Mouse (Mus musculus) macrophage (primary cell): ENCODE results near the gene Cldn1. TPM values are rescaled to one million over a fixed set of nuclear protein-coding genes. Genes with fewer than 3 reads are reported as not detected.

ENCODE experiments used
- H3K27ac ChIP-seq: fragments of 350-480 bp; formaldehyde crosslinking; 2 replicates; pipeline ENCODE4 v1.9.0; 2021
- H3K36me3 ChIP-seq: fragments of 350-480 bp; formaldehyde crosslinking; 2 replicates; pipeline ENCODE4 v1.9.0; 2021; ENCODE audit errors: inconsistent target
- H3K4me3 ChIP-seq: fragments of 350-480 bp; formaldehyde crosslinking; 2 replicates; pipeline ENCODE4 v1.9.0; 2021; ENCODE audit errors: inconsistent target
- H3K79me2 ChIP-seq: fragments of 350-480 bp; formaldehyde crosslinking; 2 replicates; pipeline ENCODE4 v1.9.0; 2021; ENCODE audit errors: inconsistent target
- WGBS: methylation state at CpG from one replicate; pipeline ENCODE4 v1.1.7; 2026; ENCODE audit warnings: inconsistent platforms; ENCODE audit not compliant: missing documents; 5-methylcytosine and 5-hydroxymethylcytosine counted together
- polyA plus RNA-seq: library from polyadenylated mRNA; stranded (reverse); fragments of 250-400 nt; gene quantifications from 3 replicates; pipeline ENCODE4 v1.2.4, GENCODE M21; 2018; ENCODE audit warnings: inconsistent platforms
- total RNA-seq, 78 experiments: library from RNA; depleted of rRNA; stranded (reverse); fragments of 250-400 nt; gene quantifications; 1 replicate in 9 of 78; 2 replicates in 24 of 78; 3 replicates in 43 of 78; 4 replicates in 2 of 78; pipeline ENCODE4 v1.2.4; 2018; ENCODE audit warnings: inconsistent platforms in 56 of 78

Gene Cldn1
- under 1 TPM in 1 of 26 experiments, not detected in 25; 0.19 TPM for total RNA-seq (2018; cell fraction: chromatin; rRNA removed)
- under 1 TPM in 10 of 26 experiments, not detected in 16; 0.03 to 0.28 (median 0.07) TPM for total RNA-seq (2018; cell fraction: cytosol; rRNA removed)
- total RNA-seq (2018; cell fraction: nucleus; rRNA removed) = under 1 TPM in 1 of 26 experiments, not detected in 25; 0.12 TPM
- polyA plus RNA-seq = 0.13 to 0.14 TPM in 2 of 3 replicates, not detected in the other

GRCm38 (mm10) chr16:26371325-26372053, at the start of gene Cldn1:
TSS of gene Cldn1 (minus strand) at chr16:26371841.
- no peaks in the 10 kb centered on the region for H3K36me3 ChIP-seq
- whole genome bisulfite sequencing = 7% methylated on average over 33 of the region's 33 CpGs
- H3K79me2 ChIP-seq = no peaks in the 10 kb centered on the region
- H3K4me3 ChIP-seq = no peak within 1 kb of the TSS
- no peak within 1 kb of the TSS for H3K27ac ChIP-seq

- H3K79me2 ChIP-seq = no peaks in the 10 kb centered on the region
- WGBS = 86% methylated on average over 3 of the region's 3 CpGs
- H3K27ac ChIP-seq = no peak overlapping the region
- H3K36me3 ChIP-seq = no peaks in the 10 kb centered on the region
- no peak overlapping the region for H3K4me3 ChIP-seq
These were observed 47.0 kb upstream of the Cldn1 start for GRCm38 (mm10) chr16:26418616-26419015.

- H3K36me3 ChIP-seq = no peaks in the 10 kb centered on the region
- 20% methylated on average over 1 of the region's 1 CpGs for WGBS
- no peak overlapping the region for H3K27ac ChIP-seq
- H3K79me2 ChIP-seq = no peaks in the 10 kb centered on the region
- H3K4me3 ChIP-seq = no peak overlapping the region
These were observed 32.4 kb upstream of the Cldn1 start for GRCm38 (mm10) chr16:26404070-26404469.

GRCm38 (mm10) chr16:26400971-26401370, 29.3 kb upstream of the Cldn1 start:
- Histone ChIP-seq H3K79me2 (no peaks in the 10 kb centered on the region), H3K36me3 (no peaks in the 10 kb centered on the region), H3K4me3 (no peak overlapping the region), H3K27ac (no peak overlapping the region)
- WGBS = 61% methylated on average over 3 of the region's 3 CpGs

- H3K79me2 ChIP-seq = no peaks in the 10 kb centered on the region
- no peaks in the 10 kb centered on the region for H3K36me3 ChIP-seq
- H3K27ac ChIP-seq = no peak overlapping the region
- H3K4me3 ChIP-seq = no peak overlapping the region
- WGBS = 86% methylated on average over 4 of the region's 4 CpGs
These were observed 28.9 kb upstream of the Cldn1 start for GRCm38 (mm10) chr16:26400549-26400948.

GRCm38 (mm10) chr16:26390936-26391335, 19.3 kb upstream of the Cldn1 start:
- 82% methylated on average over 4 of the region's 4 CpGs for WGBS
- no peaks in the 10 kb centered on the region for H3K79me2 ChIP-seq

GRCm38 (mm10) chr16:26386159-26386558, 14.5 kb upstream of the Cldn1 start:
- no peak overlapping the region for H3K27ac ChIP-seq
- H3K79me2 ChIP-seq = no peaks in the 10 kb centered on the region
- H3K36me3 ChIP-seq = no peaks in the 10 kb centered on the region
- 83% methylated on average over 2 of the region's 2 CpGs for WGBS
- no peak overlapping the region for H3K4me3 ChIP-seq

More at GRCm38 (mm10) chr16:26390936-26391335, 19.3 kb upstream of the Cldn1 start:
- Histone ChIP-seq H3K36me3 (no peaks in the 10 kb centered on the region), H3K27ac (no peak overlapping the region), H3K4me3 (no peak overlapping the region)

- 42% methylated on average over 5 of the region's 5 CpGs for WGBS
- Histone ChIP-seq H3K27ac (no peak overlapping the region), H3K36me3 (no peaks in the 10 kb centered on the region), H3K4me3 (no peak overlapping the region), H3K79me2 (no peaks in the 10 kb centered on the region)
These were observed 12.5 kb upstream of the Cldn1 start for GRCm38 (mm10) chr16:26384112-26384649.

- Histone ChIP-seq H3K79me2 (no peaks in the 10 kb centered on the region), H3K4me3 (no peak overlapping the region), H3K36me3 (no peaks in the 10 kb centered on the region), H3K27ac (no peak overlapping the region)
- 94% methylated on average over 4 of the region's 5 CpGs for WGBS
These were observed 5.5 kb upstream of the Cldn1 start for GRCm38 (mm10) chr16:26377170-26377569.

- H3K4me3 ChIP-seq = no peak overlapping the region
- no peak overlapping the region for H3K27ac ChIP-seq
These were observed 1.5 kb downstream of the Cldn1 start for GRCm38 (mm10) chr16:26370127-26370526.

GRCm38 (mm10) chr16:26369044-26369730, 2.5 kb downstream of the Cldn1 start:
- H3K27ac ChIP-seq = no peak overlapping the region
- H3K4me3 ChIP-seq = no peak overlapping the region
- 69% methylated on average over 7 of the region's 7 CpGs for WGBS
- H3K36me3 ChIP-seq = no peaks in the 10 kb centered on the region
- no peaks in the 10 kb centered on the region for H3K79me2 ChIP-seq

More at GRCm38 (mm10) chr16:26370127-26370526, 1.5 kb downstream of the Cldn1 start:
- Histone ChIP-seq H3K36me3 (no peaks in the 10 kb centered on the region), H3K79me2 (no peaks in the 10 kb centered on the region)
- 100% methylated on average over 1 of the region's 1 CpGs for WGBS

GRCm38 (mm10) chr16:26368121-26368520, 3.5 kb downstream of the Cldn1 start:
- H3K79me2 ChIP-seq = no peaks in the 10 kb centered on the region
- H3K36me3 ChIP-seq = no peaks in the 10 kb centered on the region
- WGBS = 81% methylated on average over 5 of the region's 5 CpGs
- H3K4me3 ChIP-seq = no peak overlapping the region
- no peak overlapping the region for H3K27ac ChIP-seq

GRCm38 (mm10) chr16:26360694-26361093, 10.9 kb downstream of the Cldn1 start:
- 92% methylated on average over 3 of the region's 3 CpGs for WGBS
- Histone ChIP-seq H3K27ac (no peak overlapping the region), H3K36me3 (no peaks in the 10 kb centered on the region), H3K4me3 (no peak overlapping the region), H3K79me2 (no peaks in the 10 kb centered on the region)

GRCm38 (mm10) chr16:26359619-26360018, 12.0 kb downstream of the Cldn1 start:
- WGBS = 94% methylated on average over 4 of the region's 4 CpGs
- H3K27ac ChIP-seq = no peak overlapping the region
- H3K79me2 ChIP-seq = no peaks in the 10 kb centered on the region
- H3K4me3 ChIP-seq = no peak overlapping the region
- H3K36me3 ChIP-seq = no peaks in the 10 kb centered on the region

- Histone ChIP-seq H3K79me2 (no peaks in the 10 kb centered on the region), H3K4me3 (no peak overlapping the region), H3K27ac (no peak overlapping the region), H3K36me3 (no peaks in the 10 kb centered on the region)
- WGBS = 98% methylated on average over 5 of the region's 5 CpGs
These were observed 12.7 kb downstream of the Cldn1 start for GRCm38 (mm10) chr16:26358898-26359297.
